Mouse (Mus musculus): Measurements from ENCODE around the gene Gm28047.
"Not testable (repeated sequence)": the region's sequence is repeated elsewhere in the genome, so short reads cannot be mapped to it uniquely, and the experiment has no call there.

Gene Gm28047

GRCm38 (mm10) chr15:102624970-102625686 lies at the start of gene Gm28047, which contains the start of gene Atf7:
Gene Gm28047, minus strand, starts transcription at chr15:102625067.
Gene Atf7, minus strand, starts transcription at chr15:102625464.
- peak; percentile 99 for DNase-seq (ENCODE audit: low spot score in 2 of 2)

- DNase-seq (ENCODE audit: low spot score in 2 of 2) = peak in 1 of 2 experiments; percentile 65
These were observed 48.7 kb upstream of the Gm28047 start for GRCm38 (mm10) chr15:102673548-102673947.

GRCm38 (mm10) chr15:102672215-102673071 lies 47.6 kb upstream of the Gm28047 start, which contains the start of gene Atp5g2:
Gene Atp5g2, minus strand, starts transcription at chr15:102672352.
- DNase-seq (ENCODE audit: low spot score in 2 of 2) = peak in 1 of 2 experiments; percentile 49

- DNase-seq (ENCODE audit: low spot score in 2 of 2) = peak; percentile 65
These were observed 46.9 kb upstream of the Gm28047 start for GRCm38 (mm10) chr15:102671721-102672214.

GRCm38 (mm10) chr15:102670767-102671575 lies 46.1 kb upstream of the Gm28047 start:
- peak; percentile 95 to 97 for DNase-seq (ENCODE audit: low spot score in 2 of 2)

GRCm38 (mm10) chr15:102670281-102670680 lies 45.4 kb upstream of the Gm28047 start:
- DNase-seq (ENCODE audit: low spot score in 2 of 2) = no peak

- no peak for DNase-seq (ENCODE audit: low spot score in 2 of 2)
These were observed 44.7 kb upstream of the Gm28047 start for GRCm38 (mm10) chr15:102669571-102669970.

- DNase-seq (ENCODE audit: low spot score in 2 of 2) = peak in 1 of 2 experiments; percentile 53
These were observed 40.6 kb upstream of the Gm28047 start for GRCm38 (mm10) chr15:102665494-102665893.

- no peak for DNase-seq (ENCODE audit: low spot score in 2 of 2)
These were observed 39.0 kb upstream of the Gm28047 start for GRCm38 (mm10) chr15:102663825-102664224.

- not testable (repeated sequence) for DNase-seq (ENCODE audit: low spot score in 2 of 2)
These were observed 37.7 kb upstream of the Gm28047 start for GRCm38 (mm10) chr15:102662601-102663000.

GRCm38 (mm10) chr15:102657926-102658381 lies 33.1 kb upstream of the Gm28047 start:
- DNase-seq (ENCODE audit: low spot score in 2 of 2) = peak in 1 of 2 experiments; percentile 52

- DNase-seq (ENCODE audit: low spot score in 2 of 2) = no peak
These were observed 31.8 kb upstream of the Gm28047 start for GRCm38 (mm10) chr15:102656658-102657057.

- not testable (repeated sequence) for DNase-seq (ENCODE audit: low spot score in 2 of 2)
These were observed 27.2 kb upstream of the Gm28047 start for GRCm38 (mm10) chr15:102651928-102652660.

- no peak for DNase-seq (ENCODE audit: low spot score in 2 of 2)
These were observed 26.2 kb upstream of the Gm28047 start for GRCm38 (mm10) chr15:102651107-102651506.

- DNase-seq (ENCODE audit: low spot score in 2 of 2) = peak in 1 of 2 experiments; percentile 81
These were observed 10.9 kb upstream of the Gm28047 start for GRCm38 (mm10) chr15:102635817-102636216.

GRCm38 (mm10) chr15:102634684-102635083 lies 9.8 kb upstream of the Gm28047 start:
- no peak for DNase-seq (ENCODE audit: low spot score in 2 of 2)

- DNase-seq (ENCODE audit: low spot score in 2 of 2) = no peak
These were observed 804 bp upstream of the Gm28047 start for GRCm38 (mm10) chr15:102625687-102626055.

- DNase-seq (ENCODE audit: low spot score in 2 of 2) = peak in 1 of 2 experiments; percentile 18
These were observed 437 bp downstream of the Gm28047 start for GRCm38 (mm10) chr15:102624291-102624969.

- DNase-seq (ENCODE audit: low spot score in 2 of 2) = no peak
These were observed 1.7 kb downstream of the Gm28047 start for GRCm38 (mm10) chr15:102623121-102623520.

GRCm38 (mm10) chr15:102622536-102622935 lies 2.3 kb downstream of the Gm28047 start:
- DNase-seq (ENCODE audit: low spot score in 2 of 2) = no peak

All from frontal cortex, postnatal 36 days (tissue).